Mouse (Mus musculus) cerebellum, adult 2 months (tissue): Measurements from ENCODE around the gene Trim56.

ENCODE experiments used
- CTCF ChIP-seq: fragments of 200-500 bp; IDR thresholded peaks from 2 replicates; pipeline ENCODE4 v1.5.1; 2011; ENCODE audit warnings: low read depth, mild to moderate bottlenecking, control low read depth, low read length, moderate library complexity, borderline replicate concordance; ENCODE audit not compliant: insufficient read depth
- POLR2A ChIP-seq: fragments of 200-500 bp; IDR thresholded peaks from 2 replicates; pipeline ENCODE4 v1.6.1; 2011; ENCODE audit warnings: low read length, control low read depth, borderline replicate concordance; ENCODE audit not compliant: insufficient read depth

DNA sequence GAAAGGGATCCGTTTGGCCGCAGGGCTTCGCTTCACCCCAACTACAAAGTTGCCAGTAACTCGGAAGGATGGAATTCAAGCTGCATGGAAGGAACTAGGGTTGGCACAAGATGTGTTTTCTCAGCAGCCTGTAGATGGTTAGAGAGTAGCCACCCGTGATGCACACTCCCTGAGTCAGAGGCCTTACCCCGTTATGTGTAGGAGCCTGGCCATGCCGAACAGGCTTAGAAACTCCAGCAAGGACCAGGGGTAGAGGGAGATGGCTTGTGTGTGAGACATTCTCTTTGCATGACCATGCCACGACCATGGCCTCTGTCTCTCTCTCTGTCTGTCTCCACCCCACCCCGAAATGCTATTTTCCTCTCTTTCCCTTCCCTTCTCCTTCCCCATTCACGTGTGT lies 13.9 kb downstream of the Trim56 start:
- no peak for TF ChIP-seq CTCF
- no peak for TF ChIP-seq POLR2A
